Comparison of ENCODE assay signal across 18 mouse cellular contexts in genomic region chr1:70881269-70881668, GRCm38 (mm10).
DNase-seq lines count a peak whose midpoint lies in the region; ATAC-seq and TF ChIP-seq lines count a peak whose summit lies in the region.
"Had no signal": no experiment of that assay in that cellular context is flagged by ENCODE, and none has a peak within 500 bp of the region (broad histone marks: within the 10 kb centered on the region; RNA-seq: fewer than 3 reads in every experiment).

No protein-coding gene starts in this region.

- H3K4me2 ChIP-seq in forebrain, embryonic 15.5 days (replicated peaks): no peak overlapping the region
- H3K4me2 ChIP-seq in forebrain, postnatal 0 days (ENCODE audit: low read depth): no peak overlapping the region
- no peak overlapping the region for H3K4me2 ChIP-seq in midbrain, embryonic 11.5 days
- H3K4me2 ChIP-seq in midbrain, postnatal 0 days (ENCODE audit: low read depth, low read length, poor library complexity, severe bottlenecking): no peak overlapping the region
- H3K4me2 ChIP-seq in midbrain, embryonic 14.5 days (ENCODE audit: low read length): no peak overlapping the region
- H3K4me2 ChIP-seq: embryonic facial prominence, embryonic 13.5 days; heart, embryonic 11.5 days; heart, embryonic 15.5 days; hindbrain, embryonic 15.5 days had no signal

- no peak for DNase-seq in forebrain, postnatal 0 days
- DNase-seq in midbrain, embryonic 11.5 days (ENCODE audit: low spot score, missing footprints): peak; percentile 84
- no peak for DNase-seq in midbrain, postnatal 0 days (ENCODE audit: low spot score)
- DNase-seq in midbrain, embryonic 14.5 days: peak; percentile 58
- peak; percentile 32 for DNase-seq in retina, embryonic 14.5 days (ENCODE audit: low spot score)
- DNase-seq in left cerebral cortex, adult 11 months (ENCODE audit: low spot score): no peak
- DNase-seq: adrenal gland, adult 2 months; adrenal gland, postnatal 25 days; cerebellum, adult 2 months; gastrocnemius, postnatal 10 days; heart, adult 2 months; heart, postnatal 14 days; kidney, adult 18-20 months had no signal

- no peak overlapping the region for H3K27ac ChIP-seq in forebrain, embryonic 15.5 days (replicated peaks)
- no peak overlapping the region for H3K27ac ChIP-seq in forebrain, postnatal 0 days (ENCODE audit: low read depth, low read length)
- no peak overlapping the region for H3K27ac ChIP-seq in midbrain, embryonic 11.5 days (ENCODE audit: low read depth, low read length)
- no peak overlapping the region for H3K27ac ChIP-seq in midbrain, postnatal 0 days (ENCODE audit: low read depth, low read length)
- no peak overlapping the region for H3K27ac ChIP-seq in midbrain, embryonic 14.5 days (replicated peaks; ENCODE audit: low read depth, low read length)
- H3K27ac ChIP-seq: embryonic facial prominence, embryonic 13.5 days; heart, adult 2 months; heart, embryonic 15.5 days; hindbrain, embryonic 15.5 days had no signal

- 36% methylated on average over 3 of the region's 3 CpGs for WGBS in forebrain, embryonic 15.5 days
- WGBS in forebrain, postnatal 0 days: 37% methylated on average over 3 of the region's 3 CpGs
- 54% methylated on average over 3 of the region's 3 CpGs for WGBS in midbrain, embryonic 11.5 days
- 19% methylated on average over 3 of the region's 3 CpGs for WGBS in midbrain, postnatal 0 days
- WGBS in midbrain, embryonic 14.5 days: 12% methylated on average over 3 of the region's 3 CpGs

- H3K4me1 ChIP-seq in forebrain, embryonic 15.5 days: no peaks in the 10 kb centered on the region; the same call in 1 of the 2 replicates
- no peaks in the 10 kb centered on the region; the same call in 1 of the 2 replicates for H3K4me1 ChIP-seq in forebrain, postnatal 0 days (ENCODE audit: insufficient read depth)
- peaks cover 4% of the 10 kb centered on the region; the same call in 1 of the 2 replicates for H3K4me1 ChIP-seq in midbrain, embryonic 11.5 days (ENCODE audit: control insufficient read depth, insufficient read depth, low read length)
- no peaks in the 10 kb centered on the region for H3K4me1 ChIP-seq in midbrain, postnatal 0 days (ENCODE audit: insufficient read depth, low read length)
- H3K4me1 ChIP-seq in midbrain, embryonic 14.5 days (ENCODE audit: control insufficient read depth, insufficient read depth, low read length): peaks cover 4% of the 10 kb centered on the region; the same call in 1 of the 2 replicates
- H3K4me1 ChIP-seq: embryonic facial prominence, embryonic 13.5 days; hindbrain, embryonic 15.5 days had no signal

- H3K27me3 ChIP-seq in forebrain, embryonic 15.5 days: no peaks in the 10 kb centered on the region
- H3K27me3 ChIP-seq in forebrain, postnatal 0 days (ENCODE audit: insufficient read depth, low read length): no peaks in the 10 kb centered on the region
- no peaks in the 10 kb centered on the region for H3K27me3 ChIP-seq in midbrain, embryonic 11.5 days (ENCODE audit: control insufficient read depth, insufficient read depth, low read length)
- no peaks in the 10 kb centered on the region for H3K27me3 ChIP-seq in midbrain, postnatal 0 days (ENCODE audit: insufficient read depth, low read length)
- no peaks in the 10 kb centered on the region for H3K27me3 ChIP-seq in midbrain, embryonic 14.5 days (ENCODE audit: control insufficient read depth, insufficient read depth, low read length)
- H3K27me3 ChIP-seq: embryonic facial prominence, embryonic 13.5 days; heart, embryonic 15.5 days; hindbrain, embryonic 15.5 days had no signal

- no peaks in the 10 kb centered on the region for H3K36me3 ChIP-seq in forebrain, embryonic 15.5 days
- H3K36me3 ChIP-seq in forebrain, postnatal 0 days (ENCODE audit: insufficient read depth): no peaks in the 10 kb centered on the region
- H3K36me3 ChIP-seq in midbrain, embryonic 11.5 days (ENCODE audit: control insufficient read depth, insufficient read depth, low read length): no peaks in the 10 kb centered on the region
- no peaks in the 10 kb centered on the region for H3K36me3 ChIP-seq in midbrain, postnatal 0 days (ENCODE audit: insufficient read depth, low read length)
- H3K36me3 ChIP-seq in midbrain, embryonic 14.5 days (ENCODE audit: control insufficient read depth, insufficient read depth, low read length): no peaks in the 10 kb centered on the region
- H3K36me3 ChIP-seq: embryonic facial prominence, embryonic 13.5 days; heart, embryonic 15.5 days; hindbrain, embryonic 15.5 days had no signal

- peak; percentile 53; the same call in 1 of the 2 replicates for ATAC-seq in forebrain, embryonic 15.5 days (replicated peaks)
- no peak for ATAC-seq in forebrain, postnatal 0 days
- ATAC-seq in midbrain, embryonic 11.5 days (ENCODE audit: low FRiP score): peak; percentile 81
- ATAC-seq in midbrain, postnatal 0 days (ENCODE audit: low FRiP score): no peak
- no peak for ATAC-seq in midbrain, embryonic 14.5 days (ENCODE audit: low FRiP score, low TSS enrichment)

- H3K4me3 ChIP-seq in forebrain, embryonic 15.5 days: no peak overlapping the region
- H3K4me3 ChIP-seq in forebrain, postnatal 0 days (ENCODE audit: low read depth, low read length): no peak overlapping the region
- no peak overlapping the region for H3K4me3 ChIP-seq in midbrain, embryonic 11.5 days (ENCODE audit: low read depth, low read length)
- no peak overlapping the region for H3K4me3 ChIP-seq in midbrain, postnatal 0 days (ENCODE audit: low read depth, low read length)
- no peak overlapping the region for H3K4me3 ChIP-seq in midbrain, embryonic 14.5 days (replicated peaks; ENCODE audit: low read depth, low read length)
- H3K4me3 ChIP-seq: embryonic facial prominence, embryonic 13.5 days; heart, adult 2 months; heart, embryonic 15.5 days; hindbrain, embryonic 15.5 days had no signal

- TF ChIP-seq CTCF in forebrain, postnatal 0 days (IDR thresholded peaks at IDR 0.05; ENCODE audit: low read depth): no peak
- no peak for TF ChIP-seq CTCF in midbrain, postnatal 0 days (IDR thresholded peaks at IDR 0.05)

- no peak overlapping the region for H3K9ac ChIP-seq in forebrain, embryonic 15.5 days (replicated peaks)
- H3K9ac ChIP-seq in forebrain, postnatal 0 days: no peak overlapping the region
- H3K9ac ChIP-seq in midbrain, embryonic 11.5 days (ENCODE audit: low read length): no peak overlapping the region
- H3K9ac ChIP-seq in midbrain, postnatal 0 days (replicated peaks; ENCODE audit: low read length, poor library complexity, severe bottlenecking): no peak overlapping the region
- no peak overlapping the region for H3K9ac ChIP-seq in midbrain, embryonic 14.5 days (replicated peaks; ENCODE audit: low read length)
- H3K9ac ChIP-seq: embryonic facial prominence, embryonic 13.5 days; heart, embryonic 15.5 days; hindbrain, embryonic 15.5 days had no signal

- no peaks in the 10 kb centered on the region for H3K9me3 ChIP-seq in forebrain, embryonic 15.5 days
- no peaks in the 10 kb centered on the region for H3K9me3 ChIP-seq in forebrain, postnatal 0 days (ENCODE audit: low read length)
- no peaks in the 10 kb centered on the region for H3K9me3 ChIP-seq in midbrain, embryonic 11.5 days (ENCODE audit: control insufficient read depth, low read length)
- H3K9me3 ChIP-seq in midbrain, postnatal 0 days (ENCODE audit: low read length): no peaks in the 10 kb centered on the region
- H3K9me3 ChIP-seq in midbrain, embryonic 14.5 days (ENCODE audit: control insufficient read depth, low read length): no peaks in the 10 kb centered on the region
- H3K9me3 ChIP-seq: embryonic facial prominence, embryonic 13.5 days; heart, embryonic 15.5 days; hindbrain, embryonic 15.5 days had no signal

Comparison
In these comparisons a context has a peak if more than half of its experiments do, and no peak if none do; other contexts are left out.
1. ATAC-seq: peak in forebrain, embryonic 15.5 days (single experiment) and midbrain, embryonic 11.5 days (single experiment); none in forebrain, postnatal 0 days (single experiment), midbrain, postnatal 0 days (single experiment) and midbrain, embryonic 14.5 days (single experiment).
2. DNase-seq: peak in midbrain, embryonic 11.5 days (single experiment), midbrain, embryonic 14.5 days (single experiment) and retina, embryonic 14.5 days (single experiment); none in forebrain, postnatal 0 days (single experiment), midbrain, postnatal 0 days (single experiment) and left cerebral cortex, adult 11 months (single experiment).